Mouse (Mus musculus) limb, embryonic 10.5 days (tissue): Measurements from ENCODE around the gene A730049H05Rik. TPM values are rescaled to one million over a fixed set of nuclear protein-coding genes. Genes with fewer than 3 reads are reported as not detected.
A peak's percentile ranks its signal among the peaks of the same experiment; 100 is the strongest.

Experiments
- DNase-seq: peaks from one replicate; pipeline ENCODE4 v3.0.0-alpha.2; 2017; ENCODE audit warnings: low spot score
- H3K27ac ChIP-seq: fragments of 300-500 bp; sonication (generic); 2 replicates; pipeline ENCODE4 v1.5.1; 2016; ENCODE audit warnings: mild to moderate bottlenecking
- H3K27me3 ChIP-seq: fragments of 300-500 bp; sonication (generic); 2 replicates; pipeline ENCODE4 v1.6.1; 2016; ENCODE audit warnings: low read depth, mild to moderate bottlenecking; ENCODE audit not compliant: poor library complexity, severe bottlenecking
- H3K36me3 ChIP-seq: fragments of 300-500 bp; sonication (generic); 2 replicates; pipeline ENCODE4 v1.6.1; 2016; ENCODE audit warnings: mild to moderate bottlenecking, moderate library complexity
- H3K4me1 ChIP-seq: fragments of 300-500 bp; sonication (generic); 2 replicates; pipeline ENCODE4 v1.6.1; 2016
- H3K4me3 ChIP-seq: fragments of 300-500 bp; sonication (generic); 2 replicates; pipeline ENCODE4 v1.5.1; 2016; ENCODE audit warnings: mild to moderate bottlenecking, moderate library complexity
- H3K9me3 ChIP-seq: fragments of 300-500 bp; sonication (generic); replicated peaks from 2 replicates; pipeline ENCODE4 v1.6.1; 2016; ENCODE audit warnings: mild to moderate bottlenecking
- WGBS: fragments of 180-500 bp; shearing (Covaris S2); methylation state at CpG from one replicate; pipeline ENCODE4 v1.1.7; 2016; 5-methylcytosine and 5-hydroxymethylcytosine counted together
- polyA plus RNA-seq: library from polyadenylated mRNA; unstranded; fragments of >200 nt; fragmentation: Nextera tagmentation; extraction: Ambion mirVana; gene quantifications from 2 replicates; pipeline ENCODE4 v1.2.1, GENCODE M21; 2016

A730049H05Rik gene
- polyA plus RNA-seq, 1 experiment from 2014 or later: 0.39 TPM

GRCm38 (mm10) chr6:92869582-92870219, 53.4 kb downstream of the A730049H05Rik start:
- 0 out of 2 replicates have a peak overlapping the region, but pooled peaks have one; percentile 50 for H3K27ac ChIP-seq
- peaks cover 2% of the 10 kb centered on the region; the same call in 1 of the 2 replicates for H3K36me3 ChIP-seq
- peaks cover 29% of the 10 kb centered on the region for H3K4me1 ChIP-seq
- WGBS: 28% methylated on average over 16 of the region's 16 CpGs
- DNase-seq: peak; percentile 57
- no peaks in the 10 kb centered on the region for H3K27me3 ChIP-seq
- H3K9me3 ChIP-seq: no peaks in the 10 kb centered on the region
- peak overlapping the region; percentile 24 for H3K4me3 ChIP-seq

- Histone ChIP-seq H3K27me3 (no peaks in the 10 kb centered on the region), H3K27ac (no peak overlapping the region), H3K4me1 (peaks cover 29% of the 10 kb centered on the region), H3K9me3 (no peaks in the 10 kb centered on the region), H3K4me3 (no peak overlapping the region), H3K36me3 (peaks cover 2% of the 10 kb centered on the region; the same call in 1 of the 2 replicates)
- 45% methylated on average over 4 of the region's 4 CpGs for WGBS
- peak; percentile 19 for DNase-seq
Observed at GRCm38 (mm10) chr6:92871813-92872212, 55.5 kb downstream of the A730049H05Rik start.

DNA sequence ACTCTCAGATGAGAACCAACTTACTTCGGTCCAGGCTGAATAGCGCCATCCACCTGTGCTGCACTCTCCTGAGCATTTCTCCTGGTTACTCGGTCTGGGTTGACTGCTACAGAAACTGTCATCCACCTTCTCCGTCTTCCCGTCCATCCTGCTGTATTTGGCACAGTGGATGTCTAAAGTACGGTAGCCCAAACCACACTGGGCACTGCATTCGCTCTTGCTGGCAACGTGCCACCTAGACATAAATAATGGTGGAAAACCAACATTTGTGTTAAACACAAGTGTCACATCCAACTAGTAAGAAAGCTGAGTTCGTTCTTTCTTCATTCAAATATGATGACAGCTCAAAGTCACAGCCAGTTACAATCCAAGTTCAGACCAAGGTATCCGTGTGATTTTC, 56.5 kb downstream of the A730049H05Rik start:
- WGBS: 93% methylated on average over 10 of the region's 10 CpGs
- H3K4me1 ChIP-seq: peaks cover 29% of the 10 kb centered on the region
- H3K27me3 ChIP-seq: no peaks in the 10 kb centered on the region
- no peak overlapping the region for H3K4me3 ChIP-seq
- DNase-seq: no peak
- peaks cover 4% of the 10 kb centered on the region; the same call in 1 of the 2 replicates for H3K36me3 ChIP-seq
- H3K9me3 ChIP-seq: no peaks in the 10 kb centered on the region
- H3K27ac ChIP-seq: no peak overlapping the region

DNA sequence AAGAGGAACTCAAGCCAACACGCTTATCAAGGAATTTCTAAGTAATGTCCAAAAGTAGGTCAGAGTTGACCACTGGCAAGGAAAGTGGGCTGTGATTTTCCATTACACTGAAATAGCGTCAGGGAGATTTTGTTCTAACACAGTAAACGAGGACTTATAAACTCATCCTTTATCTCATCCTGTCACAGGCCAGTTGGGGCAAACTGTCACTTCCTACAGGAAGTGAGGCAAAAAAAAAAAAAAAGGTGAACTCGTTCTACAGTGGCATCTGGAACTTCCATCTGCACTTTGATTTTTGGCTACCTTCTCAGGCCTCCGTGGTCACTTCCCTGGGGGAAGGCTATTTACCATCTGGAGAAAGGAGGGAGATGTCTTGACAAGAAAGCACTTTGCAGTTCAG, 58.6 kb downstream of the A730049H05Rik start:
- WGBS: 61% methylated on average over 5 of the region's 5 CpGs

GRCm38 (mm10) chr6:92875340-92875739, 59.1 kb downstream of the A730049H05Rik start:
- H3K36me3 ChIP-seq: peaks cover 5% of the 10 kb centered on the region; the same call in 1 of the 2 replicates
- H3K27ac ChIP-seq: no peak overlapping the region
- DNase-seq: no peak
- H3K4me3 ChIP-seq: no peak overlapping the region
- H3K27me3 ChIP-seq: no peaks in the 10 kb centered on the region
- H3K9me3 ChIP-seq: no peaks in the 10 kb centered on the region
- WGBS: 94% methylated on average over 2 of the region's 2 CpGs
- H3K4me1 ChIP-seq: peaks cover 15% of the 10 kb centered on the region

More for the DNA sequence above, 58.6 kb downstream of the A730049H05Rik start:
- H3K36me3 ChIP-seq: peaks cover 5% of the 10 kb centered on the region; the same call in 1 of the 2 replicates
- DNase-seq: no peak
- no peaks in the 10 kb centered on the region for H3K27me3 ChIP-seq
- no peak overlapping the region for H3K27ac ChIP-seq
- H3K4me3 ChIP-seq: no peak overlapping the region
- no peaks in the 10 kb centered on the region for H3K9me3 ChIP-seq
- H3K4me1 ChIP-seq: peaks cover 18% of the 10 kb centered on the region

DNA sequence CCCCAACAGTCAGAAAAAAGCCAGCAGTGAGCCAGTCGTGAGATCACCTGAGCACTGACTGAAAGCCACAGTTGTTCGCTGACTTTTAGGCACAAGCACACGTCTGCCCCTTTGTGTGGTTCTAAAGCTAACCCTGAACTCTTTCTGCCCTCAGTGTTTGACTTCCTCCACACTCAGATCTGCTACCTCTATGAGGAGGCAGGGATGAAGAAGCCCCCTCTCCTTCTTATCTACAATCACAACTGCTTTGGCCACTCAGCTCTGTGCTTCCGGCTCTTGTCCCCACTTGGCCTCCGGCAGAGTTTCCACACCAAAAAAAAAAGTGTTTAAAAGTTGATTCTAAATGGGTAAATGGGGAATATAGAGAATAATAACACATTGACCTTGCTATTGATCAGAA, 59.8 kb downstream of the A730049H05Rik start:
- H3K9me3 ChIP-seq: no peaks in the 10 kb centered on the region
- H3K36me3 ChIP-seq: peaks cover 10% of the 10 kb centered on the region; the same call in 1 of the 2 replicates
- DNase-seq: no peak
- no peak overlapping the region for H3K4me3 ChIP-seq
- no peak overlapping the region for H3K27ac ChIP-seq
- WGBS: 90% methylated on average over 5 of the region's 5 CpGs
- no peaks in the 10 kb centered on the region for H3K27me3 ChIP-seq
- peaks cover 13% of the 10 kb centered on the region; the same call in 1 of the 2 replicates for H3K4me1 ChIP-seq

DNA sequence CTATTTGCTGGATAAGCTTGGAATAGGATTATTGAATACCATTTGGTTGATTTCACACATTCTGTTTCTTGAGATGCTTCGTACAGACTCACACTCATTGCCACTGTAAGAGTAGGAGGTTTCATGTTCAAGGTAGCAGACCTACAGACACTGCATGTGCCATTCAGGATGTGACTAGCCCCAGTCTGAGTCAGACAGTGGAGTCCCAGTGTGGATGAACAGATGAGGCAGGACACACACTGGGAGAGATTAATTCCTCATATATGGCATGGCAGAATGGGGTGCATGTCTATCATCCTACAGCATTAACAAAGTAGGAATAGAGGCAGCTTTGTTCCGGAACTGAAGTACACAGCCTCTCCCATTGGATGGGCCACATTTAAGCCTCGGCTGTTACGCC, 61.0 kb downstream of the A730049H05Rik start:
- Histone ChIP-seq H3K27me3 (no peaks in the 10 kb centered on the region), H3K4me3 (no peak overlapping the region), H3K4me1 (peaks cover 5% of the 10 kb centered on the region; the same call in 1 of the 2 replicates), H3K9me3 (no peaks in the 10 kb centered on the region), H3K27ac (no peak overlapping the region), H3K36me3 (peaks cover 10% of the 10 kb centered on the region; the same call in 1 of the 2 replicates)
- 92% methylated on average over 4 of the region's 4 CpGs for WGBS
- no peak for DNase-seq

DNA sequence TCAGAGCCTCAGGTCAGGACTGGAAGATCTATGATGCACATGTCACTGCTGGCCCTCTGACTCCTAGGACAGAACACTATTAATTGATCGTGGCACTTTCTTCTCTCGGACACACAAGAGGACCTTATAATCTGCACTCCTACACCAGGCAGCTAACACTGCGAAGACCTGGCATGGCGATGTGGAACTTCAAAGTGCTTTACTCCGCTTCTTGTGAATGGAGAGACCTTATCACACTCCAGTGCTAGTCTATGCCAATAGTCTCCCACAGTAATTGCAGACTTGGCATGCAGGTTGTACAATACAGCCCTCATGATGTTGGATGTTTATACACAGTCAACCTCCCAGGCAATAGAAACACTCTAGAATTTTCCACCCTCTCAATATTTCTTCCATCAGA, 62.5 kb downstream of the A730049H05Rik start:
- peaks cover 15% of the 10 kb centered on the region for H3K4me1 ChIP-seq
- DNase-seq: no peak
- WGBS: 81% methylated on average over 5 of the region's 5 CpGs
- no peak overlapping the region for H3K27ac ChIP-seq
- H3K27me3 ChIP-seq: no peaks in the 10 kb centered on the region
- no peaks in the 10 kb centered on the region for H3K9me3 ChIP-seq
- 0 out of 2 replicates have a peak, but pooled peaks cover 8% of the 10 kb centered on the region for H3K36me3 ChIP-seq
- H3K4me3 ChIP-seq: no peak overlapping the region

- Histone ChIP-seq H3K4me1 (peaks cover 16% of the 10 kb centered on the region), H3K27me3 (no peaks in the 10 kb centered on the region), H3K27ac (no peak overlapping the region), H3K4me3 (no peak overlapping the region), H3K36me3 (0 out of 2 replicates have a peak, but pooled peaks cover 8% of the 10 kb centered on the region), H3K9me3 (no peaks in the 10 kb centered on the region)
- WGBS: 65% methylated on average over 14 of the region's 14 CpGs
- no peak for DNase-seq
Observed at GRCm38 (mm10) chr6:92879700-92880265, 63.5 kb downstream of the A730049H05Rik start.

- no peak for DNase-seq
- Histone ChIP-seq H3K4me3 (no peak overlapping the region), H3K27ac (no peak overlapping the region), H3K4me1 (peaks cover 16% of the 10 kb centered on the region), H3K9me3 (no peaks in the 10 kb centered on the region), H3K27me3 (no peaks in the 10 kb centered on the region), H3K36me3 (peaks cover 15% of the 10 kb centered on the region; the same call in 1 of the 2 replicates)
- WGBS: 82% methylated on average over 5 of the region's 5 CpGs
Observed at GRCm38 (mm10) chr6:92882446-92882845, 66.2 kb downstream of the A730049H05Rik start.

- H3K36me3 ChIP-seq: peaks cover 19% of the 10 kb centered on the region
- H3K4me1 ChIP-seq: peaks cover 16% of the 10 kb centered on the region
- H3K27ac ChIP-seq: no peak overlapping the region
- H3K27me3 ChIP-seq: no peaks in the 10 kb centered on the region
- no peaks in the 10 kb centered on the region for H3K9me3 ChIP-seq
- H3K4me3 ChIP-seq: no peak overlapping the region
- 57% methylated on average over 9 of the region's 9 CpGs for WGBS
- peak; percentile 28 for DNase-seq
Observed at GRCm38 (mm10) chr6:92883131-92883900, 67.0 kb downstream of the A730049H05Rik start.

DNA sequence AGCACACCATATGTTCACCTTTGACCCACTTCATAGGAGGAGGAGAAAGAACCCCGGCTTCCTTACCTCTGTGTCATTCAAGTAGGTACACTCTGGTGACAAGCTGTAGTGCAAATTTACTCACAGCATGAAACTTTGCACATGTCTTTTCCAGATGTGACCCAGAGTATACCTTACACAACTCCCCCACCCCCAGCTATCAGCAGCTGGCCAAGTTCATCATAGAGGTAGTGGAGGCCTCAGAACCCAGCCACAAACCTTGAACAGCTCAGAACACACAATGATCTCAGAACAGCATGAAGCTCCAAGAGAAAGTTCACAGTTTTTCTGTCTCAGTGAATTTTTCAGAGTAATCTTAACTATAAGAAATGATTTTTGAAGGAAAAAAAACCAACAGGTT, 75.3 kb downstream of the A730049H05Rik start:
- Histone ChIP-seq H3K36me3 (peaks cover 35% of the 10 kb centered on the region), H3K9me3 (no peaks in the 10 kb centered on the region), H3K27ac (no peak overlapping the region), H3K27me3 (no peaks in the 10 kb centered on the region), H3K4me1 (peaks cover 24% of the 10 kb centered on the region), H3K4me3 (no peak overlapping the region)
- WGBS: 28% methylated on average over 1 of the region's 1 CpGs
- no peak for DNase-seq
